Mouse (Mus musculus) testis, adult 2 months (tissue): Measurements from ENCODE around the gene Gm49325.

ENCODE experiments used
- CTCF ChIP-seq: fragments of 200-500 bp; IDR thresholded peaks from 2 replicates; pipeline ENCODE4 v1.5.1; 2012; ENCODE audit warnings: low read depth, mild to moderate bottlenecking, inconsistent platforms, low read length, moderate library complexity; ENCODE audit not compliant: control insufficient read depth, insufficient read depth, insufficient replicate concordance
- POLR2A ChIP-seq: fragments of 200-500 bp; IDR thresholded peaks from 2 replicates; pipeline ENCODE4 v1.6.1; 2012; ENCODE audit warnings: low read depth, mild to moderate bottlenecking, inconsistent platforms, low read length, moderate library complexity; ENCODE audit not compliant: control insufficient read depth

DNA sequence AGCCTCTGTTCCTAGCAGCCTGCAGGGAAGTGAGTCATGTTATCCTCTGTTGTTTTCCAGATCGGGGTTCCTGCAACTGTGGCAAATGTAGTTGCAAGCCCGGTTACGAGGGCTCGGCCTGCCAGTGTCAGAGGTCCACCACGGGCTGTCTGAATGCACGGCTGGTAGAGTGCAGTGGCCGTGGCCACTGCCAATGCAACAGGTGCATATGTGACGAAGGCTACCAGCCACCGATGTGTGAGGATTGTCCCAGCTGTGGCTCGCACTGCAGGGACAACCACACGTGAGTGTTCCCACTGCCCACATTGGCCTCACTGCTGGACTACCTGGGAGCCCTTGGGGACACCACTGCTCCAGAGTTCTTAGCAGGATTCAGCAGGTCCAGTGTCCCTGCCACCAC, 45.9 kb upstream of the Gm49325 start:
- TF ChIP-seq POLR2A, result no peak
- no peak for TF ChIP-seq CTCF
